Mouse (Mus musculus) ES-E14 (cell line): Measurements from ENCODE around the gene Notch1.

Experiments used
- CHD2 ChIP-seq: IDR thresholded peaks from 2 replicates; pipeline ENCODE4 v1.6.1; 2014; ENCODE audit warnings: mild to moderate bottlenecking, low read depth, low read length, inconsistent platforms
- HCFC1 ChIP-seq: IDR thresholded peaks from 2 replicates; pipeline ENCODE4 v1.6.1; 2012; ENCODE audit warnings: low read length, inconsistent platforms, borderline replicate concordance; ENCODE audit not compliant: insufficient read depth
- ZNF384 ChIP-seq: IDR thresholded peaks from 2 replicates; pipeline ENCODE4 v1.6.1; 2012; ENCODE audit warnings: low read depth, low read length, inconsistent platforms

- TF ChIP-seq ZNF384 (no peak), CHD2 (peak; percentile 81), HCFC1 (peak; percentile 26; the same call in 1 of the 2 replicates)
Observed at GRCm38 (mm10) chr2:26458402-26459124, 57.9 kb downstream of the Notch1 start.
